Comparison of ENCODE assay signal across 21 mouse cellular contexts in genomic region chr16:11665869-11666268, GRCm38 (mm10).
A peak's percentile ranks its signal among the peaks of the same experiment; 100 is the strongest.
DNase-seq lines count a peak whose midpoint lies in the region; ATAC-seq and TF ChIP-seq lines count a peak whose summit lies in the region.
"Had no signal": no experiment of that assay in that cellular context is flagged by ENCODE, and none has a peak within 500 bp of the region (broad histone marks: within the 10 kb centered on the region; RNA-seq: fewer than 3 reads in every experiment).

No protein-coding gene starts in this region.

- H3K4me1 ChIP-seq in liver, postnatal 0 days (ENCODE audit: insufficient read depth) = no peaks in the 10 kb centered on the region
- no peaks in the 10 kb centered on the region for H3K4me1 ChIP-seq in liver, embryonic 12.5 days
- H3K4me1 ChIP-seq: forebrain, embryonic 15.5 days; limb, embryonic 13.5 days had no signal

- TF ChIP-seq EP300 in liver, postnatal 0 days (IDR thresholded peaks at IDR 0.05; ENCODE audit: low read depth) = no peak

- H3K27ac ChIP-seq in liver, postnatal 0 days (ENCODE audit: low read depth) = no peak overlapping the region
- H3K27ac ChIP-seq in liver, embryonic 12.5 days = no peak overlapping the region
- peak overlapping the region; percentile 52 for H3K27ac ChIP-seq in macrophage
- H3K27ac ChIP-seq: embryonic facial prominence, embryonic 10.5 days; forebrain, embryonic 15.5 days; heart, embryonic 10.5 days; hindbrain, embryonic 14.5 days; limb, embryonic 13.5 days; midbrain, embryonic 12.5 days had no signal

- no peaks in the 10 kb centered on the region for H3K9me3 ChIP-seq in liver, postnatal 0 days (ENCODE audit: low read length)
- no peaks in the 10 kb centered on the region for H3K9me3 ChIP-seq in liver, embryonic 12.5 days (replicated peaks)
- H3K9me3 ChIP-seq: embryonic facial prominence, embryonic 10.5 days; forebrain, embryonic 15.5 days; heart, embryonic 10.5 days; limb, embryonic 13.5 days; midbrain, embryonic 12.5 days had no signal

- no peaks in the 10 kb centered on the region for H3K36me3 ChIP-seq in liver, postnatal 0 days (replicated peaks; ENCODE audit: insufficient read depth, low read length)
- H3K36me3 ChIP-seq in liver, embryonic 12.5 days = no peaks in the 10 kb centered on the region
- H3K36me3 ChIP-seq in macrophage (ENCODE audit: inconsistent target) = 0 out of 2 replicates have a peak, but pooled peaks cover 9% of the 10 kb centered on the region
- H3K36me3 ChIP-seq: embryonic facial prominence, embryonic 10.5 days; forebrain, embryonic 15.5 days; heart, embryonic 10.5 days; limb, embryonic 13.5 days; midbrain, embryonic 12.5 days had no signal

- TF ChIP-seq CTCF in liver, postnatal 0 days (IDR thresholded peaks at IDR 0.05; ENCODE audit: low read depth) = no peak

- peak; percentile 57 to 88 for DNase-seq in adrenal gland, adult (ENCODE audit: inconsistent age in 2 of 2, low spot score in 1 of 2)
- no peak for DNase-seq in adrenal gland, postnatal 4 days (ENCODE audit: low spot score in 2 of 2)
- DNase-seq in liver, postnatal 0 days = no peak
- peak; percentile 42 for DNase-seq in adrenal gland, postnatal 10 days
- no peak for DNase-seq in right cerebral cortex, postnatal 4 days
- DNase-seq: cerebellum, postnatal 10 days; gastrocnemius, postnatal 36 days; heart, postnatal 14 days; lung, embryonic 14.5 days; retina, postnatal 1 day; thymus, postnatal 4 days had no signal

- H3K9ac ChIP-seq in liver, postnatal 0 days (replicated peaks) = no peak overlapping the region
- no peak overlapping the region for H3K9ac ChIP-seq in liver, embryonic 12.5 days
- H3K9ac ChIP-seq: forebrain, embryonic 15.5 days; hindbrain, embryonic 14.5 days; limb, embryonic 13.5 days; lung, embryonic 14.5 days; midbrain, embryonic 12.5 days had no signal

- no peaks in the 10 kb centered on the region for H3K79me2 ChIP-seq in macrophage (ENCODE audit: inconsistent target)

- no peak overlapping the region for H3K4me2 ChIP-seq in liver, postnatal 0 days (ENCODE audit: low read depth, low read length)
- no peak overlapping the region for H3K4me2 ChIP-seq in liver, embryonic 12.5 days
- H3K4me2 ChIP-seq: forebrain, embryonic 15.5 days; hindbrain, embryonic 14.5 days; limb, embryonic 13.5 days; lung, embryonic 14.5 days; midbrain, embryonic 12.5 days had no signal

- no peaks in the 10 kb centered on the region for H3K27me3 ChIP-seq in liver, postnatal 0 days (ENCODE audit: insufficient read depth, low read length)
- H3K27me3 ChIP-seq in liver, embryonic 12.5 days (replicated peaks) = no peaks in the 10 kb centered on the region
- H3K27me3 ChIP-seq: forebrain, embryonic 15.5 days; limb, embryonic 13.5 days; midbrain, embryonic 12.5 days had no signal

- 57% methylated on average over 6 of the region's 6 CpGs for WGBS in liver, postnatal 0 days (ENCODE audit: insufficient replicate concordance)
- WGBS in liver, embryonic 12.5 days (ENCODE audit: insufficient replicate concordance) = 47% methylated on average over 6 of the region's 6 CpGs
- WGBS in macrophage (ENCODE audit: missing documents) = 17% methylated on average over 5 of the region's 6 CpGs

- ATAC-seq in liver, postnatal 0 days = peak; percentile 31; the same call in 1 of the 2 replicates
- ATAC-seq in liver, embryonic 12.5 days = no peak
- ATAC-seq in erythroid progenitor cell, adult 5-6 weeks (replicated peaks; ENCODE audit: low FRiP score, poor library complexity, severe bottlenecking) = no peak
- ATAC-seq: forebrain, embryonic 15.5 days; intestine, postnatal 0 days had no signal

- H3K4me3 ChIP-seq in liver, postnatal 0 days (ENCODE audit: low read depth, low read length) = no peak overlapping the region
- no peak overlapping the region for H3K4me3 ChIP-seq in liver, embryonic 12.5 days
- no peak overlapping the region for H3K4me3 ChIP-seq in macrophage (ENCODE audit: inconsistent target)
- H3K4me3 ChIP-seq: embryonic facial prominence, embryonic 10.5 days; forebrain, embryonic 15.5 days; heart, embryonic 10.5 days; limb, embryonic 13.5 days; midbrain, embryonic 12.5 days had no signal

Comparison
In these comparisons a context has a peak if more than half of its experiments do, and no peak if none do; other contexts are left out.
1. DNase-seq: peak in adrenal gland, adult (2 of 2) and adrenal gland, postnatal 10 days (single experiment); none in adrenal gland, postnatal 4 days (0 of 2), liver, postnatal 0 days (single experiment) and right cerebral cortex, postnatal 4 days (single experiment).